Mouse (Mus musculus): Measurements from ENCODE around the gene L3mbtl1. TPM values are rescaled to one million over a fixed set of nuclear protein-coding genes. Genes with fewer than 3 reads are reported as not detected.

The L3mbtl1 gene
- polyA plus RNA-seq, 2 experiments = 0.29 to 0.78 TPM

DNA sequence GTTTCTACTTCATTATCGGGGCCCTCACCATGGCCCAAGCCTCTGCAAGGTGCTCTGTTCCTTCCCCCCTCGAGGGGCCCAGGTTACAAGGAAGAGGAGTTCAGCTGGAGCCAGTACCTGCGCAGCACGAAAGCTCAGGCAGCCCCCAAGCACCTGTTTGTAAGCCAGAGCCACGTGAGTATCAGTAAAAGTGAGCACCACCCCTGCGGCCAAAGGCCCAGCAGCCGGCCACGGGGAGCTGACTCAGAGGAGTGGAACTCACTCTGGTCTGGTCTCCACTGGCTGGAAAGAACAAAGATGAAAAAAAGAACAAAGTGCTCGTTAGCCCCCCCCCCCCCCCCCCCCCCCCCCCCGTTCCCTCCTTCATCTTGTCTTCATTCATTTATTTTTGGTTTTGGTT is 18.0 kb downstream of the L3mbtl1 start:
- no peak overlapping the region for H3K4me3 ChIP-seq (replicated peaks; ENCODE audit: low read length)
- TF ChIP-seq POLR2A (IDR thresholded peaks at IDR 0.05; ENCODE audit: borderline replicate concordance, extremely low read depth, insufficient read depth, insufficient read length) = no peak
- 56% methylated on average over 8 of the region's 10 CpGs for WGBS
- no peaks in the 10 kb centered on the region for H3K9me3 ChIP-seq (ENCODE audit: control insufficient read depth, low read length)
- H3K27me3 ChIP-seq (ENCODE audit: control insufficient read depth, insufficient read depth, low read length) = no peaks in the 10 kb centered on the region
- DNase-seq (ENCODE audit: low spot score) (no peak), ATAC-seq (ENCODE audit: low FRiP score, low read depth) (no peak)
- H3K4me1 ChIP-seq (ENCODE audit: control insufficient read depth, insufficient read depth, low read length) = no peaks in the 10 kb centered on the region
- H3K27ac ChIP-seq (replicated peaks; ENCODE audit: low read depth, low read length) = no peak overlapping the region
- H3K4me2 ChIP-seq (replicated peaks; ENCODE audit: low read depth, low read length, severe bottlenecking) = no peak overlapping the region
- H3K36me3 ChIP-seq (ENCODE audit: control insufficient read depth, insufficient read depth, low read length) = no peaks in the 10 kb centered on the region
- H3K9ac ChIP-seq (ENCODE audit: low read depth, low read length, severe bottlenecking) = no peak overlapping the region

DNA sequence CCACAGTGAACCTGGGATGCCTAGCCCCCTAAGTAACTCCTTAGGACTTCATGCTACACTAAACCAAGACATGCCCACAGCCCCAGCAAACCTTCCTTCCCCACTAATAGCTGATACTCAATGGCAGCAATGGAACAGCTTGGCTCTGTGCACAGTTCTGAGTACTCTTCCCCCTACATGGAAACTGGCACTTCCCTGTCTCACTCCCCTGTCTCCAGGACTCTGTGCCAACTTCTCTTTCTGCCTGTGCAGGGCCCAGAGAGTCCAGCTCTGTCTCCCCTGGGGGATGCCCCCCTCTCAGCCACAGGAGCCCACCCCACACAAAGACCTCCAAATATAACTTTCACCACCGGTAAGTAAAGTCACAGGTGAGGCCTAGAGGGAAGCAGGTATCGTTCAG is 23.5 kb downstream of the L3mbtl1 start:
- Histone ChIP-seq H3K4me2 (replicated peaks; ENCODE audit: low read depth, low read length, severe bottlenecking) (no peak overlapping the region), H3K4me3 (replicated peaks; ENCODE audit: low read length) (no peak overlapping the region), H3K27me3 (ENCODE audit: control insufficient read depth, insufficient read depth, low read length) (no peaks in the 10 kb centered on the region), H3K4me1 (ENCODE audit: control insufficient read depth, insufficient read depth, low read length) (no peaks in the 10 kb centered on the region), H3K36me3 (ENCODE audit: control insufficient read depth, insufficient read depth, low read length) (no peaks in the 10 kb centered on the region), H3K9ac (ENCODE audit: low read depth, low read length, severe bottlenecking) (no peak overlapping the region), H3K27ac (replicated peaks; ENCODE audit: low read depth, low read length) (no peak overlapping the region), H3K9me3 (ENCODE audit: control insufficient read depth, low read length) (no peaks in the 10 kb centered on the region)
- no peak for TF ChIP-seq POLR2A (IDR thresholded peaks at IDR 0.05; ENCODE audit: borderline replicate concordance, extremely low read depth, insufficient read depth, insufficient read length)
- ATAC-seq (ENCODE audit: low FRiP score, low read depth) (no peak), DNase-seq (ENCODE audit: low spot score) (no peak)
- WGBS = 82% methylated on average over 2 of the region's 2 CpGs

DNA sequence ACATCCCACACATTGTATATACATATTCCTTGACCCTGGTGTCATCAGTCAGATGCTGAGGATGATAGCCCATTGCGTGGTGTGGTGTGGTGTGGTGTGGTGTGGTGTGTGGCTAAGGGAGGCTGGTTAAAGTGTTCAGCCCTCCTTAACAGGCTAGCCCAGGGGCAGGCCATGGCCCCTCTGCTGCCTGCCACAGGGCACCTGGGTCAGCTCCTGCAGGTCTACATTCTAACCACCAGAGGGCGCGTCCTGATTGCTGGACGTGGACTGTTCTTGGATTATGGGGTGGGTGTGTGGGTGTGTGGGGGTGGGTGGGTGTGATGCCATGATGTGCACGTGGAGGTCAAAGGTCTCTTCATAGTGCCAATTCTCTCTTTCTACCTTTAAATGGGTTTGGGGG is 25.1 kb downstream of the L3mbtl1 start:
- ATAC-seq (ENCODE audit: low FRiP score, low read depth) (no peak), DNase-seq (ENCODE audit: low spot score) (no peak)
- Histone ChIP-seq H3K4me2 (replicated peaks; ENCODE audit: low read depth, low read length, severe bottlenecking) (no peak overlapping the region), H3K4me3 (replicated peaks; ENCODE audit: low read length) (no peak overlapping the region), H3K9ac (ENCODE audit: low read depth, low read length, severe bottlenecking) (no peak overlapping the region), H3K36me3 (ENCODE audit: control insufficient read depth, insufficient read depth, low read length) (no peaks in the 10 kb centered on the region), H3K4me1 (ENCODE audit: control insufficient read depth, insufficient read depth, low read length) (no peaks in the 10 kb centered on the region), H3K27me3 (ENCODE audit: control insufficient read depth, insufficient read depth, low read length) (no peaks in the 10 kb centered on the region), H3K9me3 (ENCODE audit: control insufficient read depth, low read length) (no peaks in the 10 kb centered on the region), H3K27ac (replicated peaks; ENCODE audit: low read depth, low read length) (no peak overlapping the region)
- TF ChIP-seq POLR2A (IDR thresholded peaks at IDR 0.05; ENCODE audit: borderline replicate concordance, extremely low read depth, insufficient read depth, insufficient read length) = no peak
- whole genome bisulfite sequencing = 10% methylated on average over 5 of the region's 5 CpGs

DNA sequence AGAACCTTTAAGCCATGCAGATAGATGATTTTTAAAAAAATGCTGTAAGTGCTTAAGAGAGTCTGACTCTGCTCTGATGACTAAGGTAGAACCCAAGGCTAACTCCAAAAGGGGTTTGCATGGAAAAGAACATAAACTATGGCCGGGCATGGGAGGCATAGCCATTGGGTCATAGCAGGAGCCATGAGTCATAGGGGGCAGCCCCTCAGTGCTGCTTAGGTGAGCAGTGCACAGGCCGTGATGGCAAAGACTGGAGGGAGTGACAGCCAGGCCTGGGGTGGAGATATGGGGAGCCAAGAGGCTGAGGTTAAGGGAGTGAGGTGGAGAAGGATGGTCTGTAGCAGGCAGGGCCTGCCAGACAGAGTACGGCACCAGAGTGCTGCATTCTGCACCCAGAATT is 25.8 kb downstream of the L3mbtl1 start:
- Histone ChIP-seq H3K4me1 (ENCODE audit: control insufficient read depth, insufficient read depth, low read length) (no peaks in the 10 kb centered on the region), H3K27ac (replicated peaks; ENCODE audit: low read depth, low read length) (no peak overlapping the region), H3K27me3 (ENCODE audit: control insufficient read depth, insufficient read depth, low read length) (no peaks in the 10 kb centered on the region), H3K4me3 (replicated peaks; ENCODE audit: low read length) (no peak overlapping the region), H3K4me2 (replicated peaks; ENCODE audit: low read depth, low read length, severe bottlenecking) (no peak overlapping the region), H3K9me3 (ENCODE audit: control insufficient read depth, low read length) (no peaks in the 10 kb centered on the region), H3K9ac (ENCODE audit: low read depth, low read length, severe bottlenecking) (no peak overlapping the region), H3K36me3 (ENCODE audit: control insufficient read depth, insufficient read depth, low read length) (no peaks in the 10 kb centered on the region)
- ATAC-seq (ENCODE audit: low FRiP score, low read depth) = no peak
- no peak for DNase-seq (ENCODE audit: low spot score)
- 80% methylated on average over 3 of the region's 3 CpGs for WGBS
- no peak for TF ChIP-seq POLR2A (IDR thresholded peaks at IDR 0.05; ENCODE audit: borderline replicate concordance, extremely low read depth, insufficient read depth, insufficient read length)

DNA sequence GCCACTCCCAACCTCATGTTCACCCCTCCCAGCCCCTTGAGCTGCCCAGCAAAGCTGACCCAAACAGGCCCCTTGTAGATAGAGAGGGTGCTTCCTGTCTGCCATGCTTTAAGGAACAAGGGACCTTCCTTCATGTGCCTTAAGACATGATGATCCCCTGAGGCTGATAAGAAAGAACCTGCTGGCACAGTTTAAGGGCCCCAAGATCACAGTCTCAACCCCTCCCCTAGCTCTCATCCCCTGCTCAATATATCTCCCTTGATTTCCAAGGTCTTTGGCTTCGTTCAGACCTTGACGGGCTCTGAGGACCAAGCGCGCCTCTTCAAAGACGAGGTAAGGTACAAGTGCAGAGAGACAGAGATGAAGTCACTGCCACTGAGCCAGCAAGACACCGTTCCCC is 27.6 kb downstream of the L3mbtl1 start:
- 84% methylated on average over 6 of the region's 6 CpGs for WGBS
- DNase-seq (ENCODE audit: low spot score) = no peak
- Histone ChIP-seq H3K27ac (replicated peaks; ENCODE audit: low read depth, low read length) (no peak overlapping the region), H3K27me3 (ENCODE audit: control insufficient read depth, insufficient read depth, low read length) (no peaks in the 10 kb centered on the region), H3K4me2 (replicated peaks; ENCODE audit: low read depth, low read length, severe bottlenecking) (no peak overlapping the region), H3K9ac (ENCODE audit: low read depth, low read length, severe bottlenecking) (no peak overlapping the region), H3K36me3 (ENCODE audit: control insufficient read depth, insufficient read depth, low read length) (no peaks in the 10 kb centered on the region), H3K4me3 (replicated peaks; ENCODE audit: low read length) (no peak overlapping the region), H3K4me1 (ENCODE audit: control insufficient read depth, insufficient read depth, low read length) (no peaks in the 10 kb centered on the region), H3K9me3 (ENCODE audit: control insufficient read depth, low read length) (no peaks in the 10 kb centered on the region)
- ATAC-seq (ENCODE audit: low FRiP score, low read depth) = no peak
- TF ChIP-seq POLR2A (IDR thresholded peaks at IDR 0.05; ENCODE audit: borderline replicate concordance, extremely low read depth, insufficient read depth, insufficient read length) = no peak

DNA sequence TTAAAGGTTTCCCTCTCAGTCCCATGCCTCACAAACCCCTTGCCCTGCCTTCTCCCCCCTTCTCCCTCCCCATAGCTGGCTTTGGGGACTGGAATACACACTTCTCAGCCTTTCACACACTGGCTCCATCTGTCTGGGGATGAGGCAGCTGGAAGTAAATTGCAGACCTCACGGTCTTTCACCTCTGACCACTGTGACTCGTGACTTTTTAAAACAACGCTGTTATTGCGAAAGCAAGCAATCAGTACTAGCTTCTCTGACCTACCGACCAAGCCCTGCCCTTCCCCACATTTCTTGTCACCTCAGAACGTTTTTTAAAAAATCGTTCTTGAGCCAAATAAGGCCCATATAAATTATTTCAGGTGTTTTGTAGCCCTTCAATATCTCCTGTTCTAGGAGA is 29.5 kb downstream of the L3mbtl1 start:
- H3K9me3 ChIP-seq (ENCODE audit: control insufficient read depth, low read length) = no peaks in the 10 kb centered on the region
- no peak for TF ChIP-seq POLR2A (IDR thresholded peaks at IDR 0.05; ENCODE audit: borderline replicate concordance, extremely low read depth, insufficient read depth, insufficient read length)
- H3K27ac ChIP-seq (replicated peaks; ENCODE audit: low read depth, low read length) = no peak overlapping the region
- no peak overlapping the region for H3K9ac ChIP-seq (ENCODE audit: low read depth, low read length, severe bottlenecking)
- ATAC-seq (ENCODE audit: low FRiP score, low read depth) (no peak), DNase-seq (ENCODE audit: low spot score) (no peak)
- H3K4me1 ChIP-seq (ENCODE audit: control insufficient read depth, insufficient read depth, low read length) = no peaks in the 10 kb centered on the region
- H3K36me3 ChIP-seq (ENCODE audit: control insufficient read depth, insufficient read depth, low read length) = no peaks in the 10 kb centered on the region
- H3K4me3 ChIP-seq (replicated peaks; ENCODE audit: low read length) = no peak overlapping the region
- no peaks in the 10 kb centered on the region for H3K27me3 ChIP-seq (ENCODE audit: control insufficient read depth, insufficient read depth, low read length)
- 50% methylated on average over 7 of the region's 7 CpGs for WGBS
- no peak overlapping the region for H3K4me2 ChIP-seq (replicated peaks; ENCODE audit: low read depth, low read length, severe bottlenecking)
